Mouse (Mus musculus) kidney, postnatal 4 days (tissue): ENCODE measurements around the gene Ifitm5.

ENCODE experiments used
- DNase-seq, 2 experiments: peaks; one replicate each; pipeline ENCODE4 v3.0.0; 2021; ENCODE audit warnings: mixed read lengths in 2 of 2

Gene Ifitm5

GRCm38 (mm10) chr7:140939669-140940171 is 10.4 kb downstream of the Ifitm5 start:
- peak; percentile 53 to 67 for DNase-seq

GRCm38 (mm10) chr7:140938896-140939295 is 11.2 kb downstream of the Ifitm5 start:
- no peak for DNase-seq

- DNase-seq = peak in 1 of 2 experiments; percentile 40
Observed at GRCm38 (mm10) chr7:140938436-140938835, 11.7 kb downstream of the Ifitm5 start.

GRCm38 (mm10) chr7:140927181-140927580 is 22.9 kb downstream of the Ifitm5 start:
- DNase-seq = no peak

GRCm38 (mm10) chr7:140923070-140923775 is 26.9 kb downstream of the Ifitm5 start:
- DNase-seq = no peak

- peak; percentile 76 to 86 for DNase-seq
Observed at GRCm38 (mm10) chr7:140922398-140923069, 27.6 kb downstream of the Ifitm5 start.

- peak in 1 of 2 experiments; percentile 33 for DNase-seq
Observed at GRCm38 (mm10) chr7:140921225-140921975, 28.7 kb downstream of the Ifitm5 start.

GRCm38 (mm10) chr7:140920418-140921029 is 29.6 kb downstream of the Ifitm5 start, which contains the start of gene Nlrp6:
Gene Nlrp6, plus strand, starts transcription at chr7:140920902.
- no peak for DNase-seq

- DNase-seq = no peak
Observed at GRCm38 (mm10) chr7:140919911-140920310, 30.2 kb downstream of the Ifitm5 start.

- no peak for DNase-seq
Observed at GRCm38 (mm10) chr7:140914031-140914690, 35.9 kb downstream of the Ifitm5 start.

GRCm38 (mm10) chr7:140912846-140913482 is 37.1 kb downstream of the Ifitm5 start:
- DNase-seq = peak in 1 of 2 experiments; percentile 28

- DNase-seq = no peak
Observed at GRCm38 (mm10) chr7:140912293-140912692, 37.8 kb downstream of the Ifitm5 start.

GRCm38 (mm10) chr7:140908634-140909107 is 41.4 kb downstream of the Ifitm5 start:
- peak; percentile 88 to 91 for DNase-seq

GRCm38 (mm10) chr7:140908181-140908580 is 41.9 kb downstream of the Ifitm5 start:
- no peak for DNase-seq

- DNase-seq = no peak
Observed at GRCm38 (mm10) chr7:140907697-140908096, 42.4 kb downstream of the Ifitm5 start.

- no peak for DNase-seq
Observed at GRCm38 (mm10) chr7:140907131-140907530, 43.0 kb downstream of the Ifitm5 start.

- DNase-seq = no peak
Observed at GRCm38 (mm10) chr7:140905642-140906081, 44.4 kb downstream of the Ifitm5 start.

- peak; percentile 91 to 92 for DNase-seq
Observed at GRCm38 (mm10) chr7:140903212-140903611, 46.9 kb downstream of the Ifitm5 start.

GRCm38 (mm10) chr7:140902036-140902875 is 47.8 kb downstream of the Ifitm5 start:
- DNase-seq = peak in 1 of 2 experiments; percentile 46

GRCm38 (mm10) chr7:140900220-140900619 is 49.9 kb downstream of the Ifitm5 start, which contains the start of gene Cox8b:
Gene Cox8b, minus strand, starts transcription at chr7:140900446.
- DNase-seq = no peak
